In the genomic region with DNA sequence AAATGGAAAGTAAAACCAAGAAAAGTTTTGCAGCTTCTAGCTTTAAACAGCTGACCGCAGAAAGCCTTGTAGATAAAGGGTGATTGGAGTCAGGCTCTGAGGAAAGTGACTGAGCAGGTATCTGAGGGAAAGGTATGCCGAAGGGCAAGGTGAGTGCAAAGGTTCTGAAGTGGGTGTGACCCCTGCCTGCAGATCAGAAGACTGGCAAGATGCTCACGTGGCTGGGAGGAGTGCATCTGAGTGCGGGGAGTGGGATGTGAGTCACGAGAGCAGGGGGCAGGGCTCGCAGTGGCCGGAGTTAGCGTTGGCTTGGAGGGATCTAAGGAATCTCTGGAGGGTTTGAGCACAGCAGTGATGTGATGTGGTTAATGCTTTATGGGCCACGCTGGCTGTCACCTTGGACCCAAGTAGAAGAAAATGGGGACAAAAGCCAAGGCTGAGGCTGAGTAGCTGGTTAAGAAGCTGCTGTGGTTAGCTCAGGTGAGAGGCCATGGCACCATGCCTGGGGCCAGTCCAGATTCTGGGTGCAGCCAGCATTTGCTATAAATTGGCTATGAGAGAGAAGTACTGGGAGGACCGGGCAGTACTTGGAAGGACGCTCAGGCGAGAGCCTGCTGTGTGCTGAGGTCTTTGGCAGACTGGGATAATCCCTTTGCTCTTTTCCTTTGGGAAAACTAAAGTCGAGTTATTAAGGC, we compare ENCODE assay signal across 26 mouse cellular contexts. TPM values are rescaled to one million over a fixed set of nuclear protein-coding genes. Genes with fewer than 3 reads are reported as not detected.
DNase-seq lines count a peak whose midpoint lies in the region; ATAC-seq and TF ChIP-seq lines count a peak whose summit lies in the region.
"Had no signal": no experiment of that assay in that cellular context is flagged by ENCODE, and none has a peak within 500 bp of the region (broad histone marks: within the 10 kb centered on the region; RNA-seq: fewer than 3 reads in every experiment).

No protein-coding gene starts in this region.

- DNase-seq in heart, adult 11 months = peak; percentile 85
- no peak for DNase-seq in heart, adult 9 months (ENCODE audit: low spot score in 2 of 2)
- peak; percentile 25 for DNase-seq in liver, adult 2 months (ENCODE audit: extremely low read depth, low read depth, low spot score)
- DNase-seq in yolk sac, embryonic 10.5 days (ENCODE audit: low spot score) = peak; percentile 88
- DNase-seq: gastrocnemius, postnatal 25 days; layer of hippocampus, postnatal 36 days; lung, postnatal 10 days; thymus, postnatal 36 days had no signal

- ATAC-seq in liver, embryonic 12.5 days = no peak
- ATAC-seq in intestine, embryonic 16.5 days = peak; percentile 30
- no peak for ATAC-seq in megakaryocyte progenitor cell, adult 5-6 weeks (replicated peaks; ENCODE audit: poor library complexity)
- ATAC-seq: forebrain, embryonic 13.5 days; midbrain, embryonic 15.5 days had no signal

- 90% methylated on average over 13 of the region's 13 CpGs for WGBS in liver, adult 2 months
- WGBS in liver, embryonic 12.5 days (ENCODE audit: insufficient replicate concordance) = 89% methylated on average over 13 of the region's 13 CpGs
- WGBS in intestine, embryonic 16.5 days = 79% methylated on average over 13 of the region's 13 CpGs

- TF ChIP-seq POLR2A in liver, adult 2 months (IDR thresholded peaks at IDR 0.05; ENCODE audit: extremely low read depth, insufficient read depth, low read length) = no peak

- peaks cover 64% of the 10 kb centered on the region for H3K36me3 ChIP-seq in liver, adult 2 months (ENCODE audit: control insufficient read depth, insufficient read depth, low read length)
- peaks cover 83% of the 10 kb centered on the region for H3K36me3 ChIP-seq in liver, embryonic 12.5 days
- H3K36me3 ChIP-seq in intestine, embryonic 16.5 days (ENCODE audit: control insufficient read depth, insufficient read depth, low read length) = peaks cover 39% of the 10 kb centered on the region

- H3K27me3 ChIP-seq in liver, adult 2 months (ENCODE audit: control insufficient read depth, insufficient read depth, low read length) = no peaks in the 10 kb centered on the region
- no peaks in the 10 kb centered on the region for H3K27me3 ChIP-seq in liver, embryonic 12.5 days (replicated peaks)
- H3K27me3 ChIP-seq in intestine, embryonic 16.5 days (replicated peaks; ENCODE audit: control insufficient read depth, insufficient read depth, low read length) = no peaks in the 10 kb centered on the region
- H3K27me3 ChIP-seq: forebrain, embryonic 13.5 days; limb, embryonic 13.5 days; liver, embryonic 15.5 days; midbrain, embryonic 15.5 days had no signal

- no peak overlapping the region for H3K4me3 ChIP-seq in liver, adult 2 months (ENCODE audit: insufficient read depth, low read depth, low read length)
- H3K4me3 ChIP-seq in liver, embryonic 12.5 days = no peak overlapping the region
- H3K4me3 ChIP-seq in intestine, embryonic 16.5 days (ENCODE audit: low read length) = no peak overlapping the region
- H3K4me3 ChIP-seq: forebrain, embryonic 13.5 days; heart, embryonic 10.5 days; hindbrain, embryonic 10.5 days; limb, embryonic 13.5 days; liver, embryonic 15.5 days; midbrain, embryonic 15.5 days; myocyte had no signal

- peaks cover 6% of the 10 kb centered on the region for H3K4me1 ChIP-seq in liver, adult 2 months (ENCODE audit: control insufficient read depth, insufficient read depth, low read length)
- peaks cover 26% of the 10 kb centered on the region for H3K4me1 ChIP-seq in liver, embryonic 12.5 days
- H3K4me1 ChIP-seq in intestine, embryonic 16.5 days (ENCODE audit: control insufficient read depth, insufficient read depth, low read length) = peaks cover 33% of the 10 kb centered on the region

- no peak overlapping the region for H3K4me2 ChIP-seq in liver, embryonic 12.5 days
- H3K4me2 ChIP-seq in intestine, embryonic 16.5 days (ENCODE audit: low read depth, low read length) = no peak overlapping the region
- H3K4me2 ChIP-seq: forebrain, embryonic 13.5 days; limb, embryonic 13.5 days; liver, embryonic 15.5 days; midbrain, embryonic 15.5 days had no signal

- no peaks in the 10 kb centered on the region for H3K9me3 ChIP-seq in liver, embryonic 12.5 days (replicated peaks)
- no peaks in the 10 kb centered on the region for H3K9me3 ChIP-seq in intestine, embryonic 16.5 days (ENCODE audit: control insufficient read depth, low read length)
- H3K9me3 ChIP-seq: forebrain, embryonic 13.5 days; heart, embryonic 10.5 days; hindbrain, embryonic 10.5 days; limb, embryonic 13.5 days; liver, embryonic 15.5 days; midbrain, embryonic 15.5 days had no signal

- no peak overlapping the region for H3K9ac ChIP-seq in liver, adult 2 months (ENCODE audit: low read depth, low read length)
- H3K9ac ChIP-seq in liver, embryonic 12.5 days = no peak overlapping the region
- H3K9ac ChIP-seq in intestine, embryonic 16.5 days (ENCODE audit: low read depth, low read length) = no peak overlapping the region
- H3K9ac ChIP-seq: forebrain, embryonic 13.5 days; limb, embryonic 13.5 days; liver, embryonic 15.5 days; midbrain, embryonic 15.5 days had no signal

- no peak overlapping the region for H3K27ac ChIP-seq in liver, adult 2 months (replicated peaks; ENCODE audit: insufficient read depth, low read depth, low read length)
- H3K27ac ChIP-seq in liver, embryonic 12.5 days = no peak overlapping the region
- 0 out of 2 replicates have a peak overlapping the region, but pooled peaks have one; percentile 34 for H3K27ac ChIP-seq in intestine, embryonic 16.5 days (ENCODE audit: low read length)
- H3K27ac ChIP-seq: forebrain, embryonic 13.5 days; heart, embryonic 10.5 days; hindbrain, embryonic 10.5 days; limb, embryonic 13.5 days; liver, embryonic 15.5 days; midbrain, embryonic 15.5 days had no signal

- peaks cover 4% of the 10 kb centered on the region; the same call in 1 of the 2 replicates for H3K79me2 ChIP-seq in liver, adult 2 months (ENCODE audit: control insufficient read depth, insufficient read depth, low read length)

- TF ChIP-seq CTCF in liver, adult 2 months (IDR thresholded peaks at IDR 0.05; ENCODE audit: low read depth, low read length) = no peak

RNA-seq across cellular contexts. Expression of gene Mtmr4, which starts 7.6 kb away (rescaled TPM):
- 13.4 and 18.6 TPM in 2 replicates for total RNA-seq in liver, adult 2 months (2014; rRNA removed)
- polyA plus RNA-seq in liver, adult 2 months (2012; rRNA removed) = 18.1 and 22.9 TPM in 2 replicates
- 17.5 and 19.3 TPM in 2 replicates for polyA plus RNA-seq in liver, embryonic 12.5 days (2016; fragmentation: Nextera tagmentation; extraction: Ambion mirVana)
- 26.1 and 31.3 TPM in 2 replicates for polyA plus RNA-seq in intestine, embryonic 16.5 days (2015; fragmentation: Nextera tagmentation; extraction: Ambion mirVana)
- 14.4 and 15.7 TPM in 2 replicates for total RNA-seq in megakaryocyte progenitor cell, adult 5-6 weeks (2015)
- total RNA-seq in megakaryocyte progenitor cell, adult 5-6 weeks (2017) = 20.9 and 25.0 TPM in 2 replicates

RNA-seq across cellular contexts. Expression of gene Hsf5, which starts 17.4 kb away (rescaled TPM):
- total RNA-seq in liver, adult 2 months (2014; rRNA removed) = 0.07 and 0.09 TPM in 2 replicates
- 0.05 TPM in 1 of 2 replicates, not detected in the other for polyA plus RNA-seq in liver, adult 2 months (2012; rRNA removed)
- polyA plus RNA-seq in liver, embryonic 12.5 days (2016; fragmentation: Nextera tagmentation; extraction: Ambion mirVana) = 0.02 and 0.05 TPM in 2 replicates
- polyA plus RNA-seq in intestine, embryonic 16.5 days (2015; fragmentation: Nextera tagmentation; extraction: Ambion mirVana) = 0.15 and 0.17 TPM in 2 replicates
- not detected in 2 replicates for total RNA-seq in megakaryocyte progenitor cell, adult 5-6 weeks (2015)
- total RNA-seq in megakaryocyte progenitor cell, adult 5-6 weeks (2017) = not detected in 2 replicates
- total RNA-seq: common myeloid progenitor, adult 5-6 weeks; gastrocnemius, postnatal 25 days had no signal
- polyA plus RNA-seq: liver, embryonic 15.5 days; myocyte had no signal

RNA-seq across cellular contexts. Expression of gene Sept4, which starts 30.8 kb away (rescaled TPM):
- total RNA-seq in liver, adult 2 months (2014; rRNA removed) = 10.8 and 11.5 TPM in 2 replicates
- polyA plus RNA-seq in liver, adult 2 months (2012; rRNA removed) = 10.8 and 11.7 TPM in 2 replicates
- 10.0 and 10.1 TPM in 2 replicates for polyA plus RNA-seq in liver, embryonic 12.5 days (2016; fragmentation: Nextera tagmentation; extraction: Ambion mirVana)
- 30.6 and 31.4 TPM in 2 replicates for polyA plus RNA-seq in intestine, embryonic 16.5 days (2015; fragmentation: Nextera tagmentation; extraction: Ambion mirVana)
- 1.6 and 2.7 TPM in 2 replicates for total RNA-seq in megakaryocyte progenitor cell, adult 5-6 weeks (2015)
- 1.5 and 4.8 TPM in 2 replicates for total RNA-seq in megakaryocyte progenitor cell, adult 5-6 weeks (2017)

RNA-seq across cellular contexts. Expression of gene Gm11492, which starts 33.1 kb away (rescaled TPM):
- total RNA-seq in liver, adult 2 months (2014; rRNA removed) = not detected in 2 replicates
- polyA plus RNA-seq in liver, adult 2 months (2012; rRNA removed) = 0.04 TPM in 1 of 2 replicates, not detected in the other
- polyA plus RNA-seq in liver, embryonic 12.5 days (2016; fragmentation: Nextera tagmentation; extraction: Ambion mirVana) = not detected in 2 replicates
- not detected in 2 replicates for polyA plus RNA-seq in intestine, embryonic 16.5 days (2015; fragmentation: Nextera tagmentation; extraction: Ambion mirVana)
- not detected in 2 replicates for total RNA-seq in megakaryocyte progenitor cell, adult 5-6 weeks (2015)
- not detected in 2 replicates for total RNA-seq in megakaryocyte progenitor cell, adult 5-6 weeks (2017)
- total RNA-seq: adrenal gland, postnatal 36 days; common myeloid progenitor, adult 5-6 weeks; gastrocnemius, postnatal 25 days; layer of hippocampus, adult 18-20 months; layer of hippocampus, postnatal 36 days; megakaryocyte-erythroid progenitor cell, adult 5-6 weeks had no signal
- polyA plus RNA-seq: C2C12; embryonic facial prominence, embryonic 11.5 days; forebrain, embryonic 13.5 days; heart, embryonic 10.5 days; heart, postnatal 0 days; hindbrain, embryonic 10.5 days; limb, embryonic 13.5 days; liver, embryonic 15.5 days; midbrain, embryonic 15.5 days; myocyte; neural tube, embryonic 14.5 days had no signal

Comparison
In these comparisons a context has a peak if more than half of its experiments do, and no peak if none do; other contexts are left out.
1. DNase-seq: peak in heart, adult 11 months (single experiment), liver, adult 2 months (single experiment) and yolk sac, embryonic 10.5 days (single experiment); none in heart, adult 9 months (0 of 2).